Mouse (Mus musculus) testis, adult 2 months (tissue): ENCODE measurements around the gene Uvrag. TPM values are rescaled to one million over a fixed set of nuclear protein-coding genes. Genes with fewer than 3 reads are reported as not detected.

ENCODE experiments used
- H3K27ac ChIP-seq: fragments of 200-500 bp; 2 replicates; pipeline ENCODE4 v1.5.1; 2012; ENCODE audit warnings: low read depth, low read length; ENCODE audit not compliant: control insufficient read depth, insufficient read depth
- H3K27me3 ChIP-seq: fragments of 200-500 bp; 2 replicates; pipeline ENCODE4 v1.6.1; 2012; ENCODE audit warnings: mild to moderate bottlenecking, low read length, moderate library complexity; ENCODE audit not compliant: control insufficient read depth, insufficient read depth
- H3K36me3 ChIP-seq: fragments of 200-500 bp; 2 replicates; pipeline ENCODE4 v1.6.1; 2012; ENCODE audit warnings: mild to moderate bottlenecking, low read length; ENCODE audit not compliant: control insufficient read depth, insufficient read depth
- H3K4me1 ChIP-seq: fragments of 200-500 bp; 2 replicates; pipeline ENCODE4 v1.6.1; 2012; ENCODE audit warnings: low read length; ENCODE audit not compliant: control insufficient read depth, insufficient read depth
- H3K4me3 ChIP-seq: fragments of 200-500 bp; 2 replicates; pipeline ENCODE4 v1.5.1; 2012; ENCODE audit warnings: low read depth, mild to moderate bottlenecking, low read length, moderate library complexity, mixed read lengths; ENCODE audit not compliant: control insufficient read depth
- CTCF ChIP-seq: fragments of 200-500 bp; IDR thresholded peaks from 2 replicates; pipeline ENCODE4 v1.5.1; 2012; ENCODE audit warnings: low read depth, mild to moderate bottlenecking, inconsistent platforms, low read length, moderate library complexity; ENCODE audit not compliant: control insufficient read depth, insufficient read depth, insufficient replicate concordance
- POLR2A ChIP-seq: fragments of 200-500 bp; IDR thresholded peaks from 2 replicates; pipeline ENCODE4 v1.6.1; 2012; ENCODE audit warnings: low read depth, mild to moderate bottlenecking, inconsistent platforms, low read length, moderate library complexity; ENCODE audit not compliant: control insufficient read depth
- polyA plus RNA-seq: library from polyadenylated mRNA; depleted of rRNA; stranded (reverse); fragments of >200 nt; gene quantifications from 2 replicates; pipeline ENCODE4 v1.2.3, GENCODE M21; 2012; rRNA removed

Uvrag gene
- polyA plus RNA-seq = 2.6 and 3.3 TPM in 2 replicates

- no peak for TF ChIP-seq CTCF
- peak; percentile 81 for TF ChIP-seq POLR2A
- Histone ChIP-seq H3K27me3 (no peaks in the 10 kb centered on the region), H3K36me3 (no peaks in the 10 kb centered on the region), H3K4me3 (peak within 1 kb of the TSS; percentile 84), H3K4me1 (peaks cover 14% of the 10 kb centered on the region), H3K27ac (peak within 1 kb of the TSS; percentile 80)
Measured at GRCm38 (mm10) chr7:99140984-99141918, at the start of gene Uvrag. Gene Uvrag (minus strand): TSS chr7:99141141.

GRCm38 (mm10) chr7:99189885-99190284, 48.9 kb upstream of the Uvrag start:
- no peaks in the 10 kb centered on the region for H3K36me3 ChIP-seq
- H3K4me3 ChIP-seq = no peak overlapping the region
- no peak overlapping the region for H3K27ac ChIP-seq
- H3K4me1 ChIP-seq = no peaks in the 10 kb centered on the region
- no peaks in the 10 kb centered on the region for H3K27me3 ChIP-seq
- TF ChIP-seq CTCF (no peak), POLR2A (no peak)

- Histone ChIP-seq H3K4me1 (no peaks in the 10 kb centered on the region), H3K27me3 (no peaks in the 10 kb centered on the region), H3K27ac (no peak overlapping the region), H3K36me3 (no peaks in the 10 kb centered on the region), H3K4me3 (no peak overlapping the region)
- TF ChIP-seq POLR2A = no peak
- TF ChIP-seq CTCF = no peak
Measured at GRCm38 (mm10) chr7:99188630-99189029, 47.7 kb upstream of the Uvrag start.

GRCm38 (mm10) chr7:99187451-99187850, 46.5 kb upstream of the Uvrag start:
- H3K36me3 ChIP-seq = no peaks in the 10 kb centered on the region
- no peaks in the 10 kb centered on the region for H3K27me3 ChIP-seq
- no peaks in the 10 kb centered on the region for H3K4me1 ChIP-seq
- TF ChIP-seq POLR2A = no peak
- H3K4me3 ChIP-seq = no peak overlapping the region
- no peak overlapping the region for H3K27ac ChIP-seq

- Histone ChIP-seq H3K4me1 (peaks cover 5% of the 10 kb centered on the region), H3K36me3 (no peaks in the 10 kb centered on the region), H3K27ac (no peak overlapping the region), H3K4me3 (peak overlapping the region; percentile 32), H3K27me3 (no peaks in the 10 kb centered on the region)
- TF ChIP-seq POLR2A (no peak), CTCF (no peak)
Measured at GRCm38 (mm10) chr7:99185405-99185804, 44.5 kb upstream of the Uvrag start.

GRCm38 (mm10) chr7:99183751-99184150, 42.8 kb upstream of the Uvrag start:
- H3K4me3 ChIP-seq = peak overlapping the region; percentile 88
- no peak; the same call in 1 of the 2 replicates for TF ChIP-seq POLR2A
- no peak for TF ChIP-seq CTCF
- H3K27ac ChIP-seq = no peak overlapping the region
- no peaks in the 10 kb centered on the region for H3K27me3 ChIP-seq
- H3K36me3 ChIP-seq = no peaks in the 10 kb centered on the region
- H3K4me1 ChIP-seq = peaks cover 5% of the 10 kb centered on the region

GRCm38 (mm10) chr7:99182432-99183172, 41.7 kb upstream of the Uvrag start, which contains the start of gene Dgat2:
Gene Dgat2 (minus strand): TSS chr7:99182719.
- Histone ChIP-seq H3K27me3 (no peaks in the 10 kb centered on the region), H3K36me3 (no peaks in the 10 kb centered on the region), H3K4me3 (peak within 1 kb of the TSS; percentile 88), H3K27ac (peak within 1 kb of the TSS; percentile 87), H3K4me1 (peaks cover 5% of the 10 kb centered on the region)
- TF ChIP-seq POLR2A = peak; percentile 92
- TF ChIP-seq CTCF = no peak
